Mouse (Mus musculus): ENCODE data around the gene Sec13. TPM values are rescaled to one million over a fixed set of nuclear protein-coding genes. Genes with fewer than 3 reads are reported as not detected.

Sec13 gene
- polyA plus RNA-seq, 1 experiment = 37.7 TPM

- Histone ChIP-seq H3K4me1 (peaks cover 25% of the 10 kb centered on the region), H3K9me3 (no peaks in the 10 kb centered on the region), H3K27me3 (replicated peaks) (peaks cover 50% of the 10 kb centered on the region), H3K4me3 (replicated peaks) (no peak overlapping the region), H3K36me3 (replicated peaks; ENCODE audit: low read length) (no peaks in the 10 kb centered on the region)
- TF ChIP-seq FLI1 (IDR thresholded peaks at IDR 0.05; ENCODE audit: low read length) (no peak), GATA1 (IDR thresholded peaks at IDR 0.05; ENCODE audit: borderline replicate concordance, low read length) (no peak)
These were observed 4.6 kb upstream of the Sec13 start for GRCm38 (mm10) chr6:113745117-113745516.

GRCm38 (mm10) chr6:113743111-113743510 is 2.6 kb upstream of the Sec13 start:
- peaks cover 30% of the 10 kb centered on the region for H3K27me3 ChIP-seq (replicated peaks)
- H3K4me3 ChIP-seq (replicated peaks) = no peak overlapping the region
- no peaks in the 10 kb centered on the region for H3K9me3 ChIP-seq
- TF ChIP-seq FLI1 (IDR thresholded peaks at IDR 0.05; ENCODE audit: low read length) (no peak), GATA1 (IDR thresholded peaks at IDR 0.05; ENCODE audit: borderline replicate concordance, low read length) (no peak)
- H3K36me3 ChIP-seq (replicated peaks; ENCODE audit: low read length) = peaks cover 10% of the 10 kb centered on the region
- H3K4me1 ChIP-seq = peaks cover 28% of the 10 kb centered on the region

- TF ChIP-seq FLI1 (IDR thresholded peaks at IDR 0.05; ENCODE audit: low read length) (no peak), GATA1 (IDR thresholded peaks at IDR 0.05; ENCODE audit: borderline replicate concordance, low read length) (no peak)
- peaks cover 36% of the 10 kb centered on the region for H3K4me1 ChIP-seq
- peaks cover 26% of the 10 kb centered on the region for H3K27me3 ChIP-seq (replicated peaks)
These were observed 1.8 kb upstream of the Sec13 start for GRCm38 (mm10) chr6:113742321-113742720.

GRCm38 (mm10) chr6:113741425-113741824 is 882 bp upstream of the Sec13 start:
- H3K4me3 ChIP-seq (replicated peaks) = no peak overlapping the region
- no peaks in the 10 kb centered on the region for H3K9me3 ChIP-seq
- peaks cover 26% of the 10 kb centered on the region for H3K36me3 ChIP-seq (replicated peaks; ENCODE audit: low read length)
- peaks cover 43% of the 10 kb centered on the region for H3K4me1 ChIP-seq
- peaks cover 21% of the 10 kb centered on the region for H3K27me3 ChIP-seq (replicated peaks)
- TF ChIP-seq FLI1 (IDR thresholded peaks at IDR 0.05; ENCODE audit: low read length) (no peak), GATA1 (IDR thresholded peaks at IDR 0.05; ENCODE audit: borderline replicate concordance, low read length) (no peak)

More at GRCm38 (mm10) chr6:113742321-113742720, 1.8 kb upstream of the Sec13 start:
- Histone ChIP-seq H3K36me3 (replicated peaks; ENCODE audit: low read length) (peaks cover 18% of the 10 kb centered on the region), H3K9me3 (no peaks in the 10 kb centered on the region), H3K4me3 (replicated peaks) (no peak overlapping the region)

GRCm38 (mm10) chr6:113737318-113738046 is 3.1 kb downstream of the Sec13 start:
- Histone ChIP-seq H3K4me1 (peaks cover 59% of the 10 kb centered on the region), H3K9me3 (no peaks in the 10 kb centered on the region), H3K36me3 (replicated peaks; ENCODE audit: low read length) (peaks cover 65% of the 10 kb centered on the region), H3K27me3 (replicated peaks) (no peaks in the 10 kb centered on the region), H3K4me3 (replicated peaks) (peak overlapping the region; percentile 38)
- TF ChIP-seq FLI1 (IDR thresholded peaks at IDR 0.05; ENCODE audit: low read length) (no peak), GATA1 (IDR thresholded peaks at IDR 0.05; ENCODE audit: borderline replicate concordance, low read length) (no peak)

- H3K4me3 ChIP-seq (replicated peaks) = no peak overlapping the region
- H3K27me3 ChIP-seq (replicated peaks) = no peaks in the 10 kb centered on the region
- peaks cover 79% of the 10 kb centered on the region for H3K4me1 ChIP-seq
- no peak for TF ChIP-seq GATA1 (IDR thresholded peaks at IDR 0.05; ENCODE audit: borderline replicate concordance, low read length)
- no peak for TF ChIP-seq FLI1 (IDR thresholded peaks at IDR 0.05; ENCODE audit: low read length)
- no peaks in the 10 kb centered on the region for H3K9me3 ChIP-seq
- H3K36me3 ChIP-seq (replicated peaks; ENCODE audit: low read length) = peaks cover 100% of the 10 kb centered on the region
These were observed 9.2 kb downstream of the Sec13 start for GRCm38 (mm10) chr6:113731296-113731695.

GRCm38 (mm10) chr6:113728181-113728580 is 12.4 kb downstream of the Sec13 start:
- H3K27me3 ChIP-seq (replicated peaks) = no peaks in the 10 kb centered on the region
- TF ChIP-seq FLI1 (IDR thresholded peaks at IDR 0.05; ENCODE audit: low read length) (no peak), GATA1 (IDR thresholded peaks at IDR 0.05; ENCODE audit: borderline replicate concordance, low read length) (no peak)
- H3K4me1 ChIP-seq = peaks cover 67% of the 10 kb centered on the region
- peak overlapping the region; percentile 47 for H3K4me3 ChIP-seq (replicated peaks)
- peaks cover 99% of the 10 kb centered on the region for H3K36me3 ChIP-seq (replicated peaks; ENCODE audit: low read length)
- H3K9me3 ChIP-seq = no peaks in the 10 kb centered on the region

- no peak for TF ChIP-seq FLI1 (IDR thresholded peaks at IDR 0.05; ENCODE audit: low read length)
- no peak for TF ChIP-seq GATA1 (IDR thresholded peaks at IDR 0.05; ENCODE audit: borderline replicate concordance, low read length)
- Histone ChIP-seq H3K27me3 (replicated peaks) (no peaks in the 10 kb centered on the region), H3K36me3 (replicated peaks; ENCODE audit: low read length) (peaks cover 98% of the 10 kb centered on the region), H3K4me3 (replicated peaks) (no peak overlapping the region), H3K4me1 (peaks cover 35% of the 10 kb centered on the region), H3K9me3 (no peaks in the 10 kb centered on the region)
These were observed 19.5 kb downstream of the Sec13 start for GRCm38 (mm10) chr6:113721061-113721460.

- Histone ChIP-seq H3K4me1 (peaks cover 45% of the 10 kb centered on the region), H3K27me3 (replicated peaks) (no peaks in the 10 kb centered on the region), H3K4me3 (replicated peaks) (no peak within 1 kb of the TSS), H3K9me3 (no peaks in the 10 kb centered on the region), H3K36me3 (replicated peaks; ENCODE audit: low read length) (peaks cover 98% of the 10 kb centered on the region)
- TF ChIP-seq FLI1 (IDR thresholded peaks at IDR 0.05; ENCODE audit: low read length) (no peak), GATA1 (IDR thresholded peaks at IDR 0.05; ENCODE audit: borderline replicate concordance, low read length) (no peak)
These were observed 20.7 kb downstream of the Sec13 start, which contains the start of gene Ghrl for GRCm38 (mm10) chr6:113719878-113720277. Gene Ghrl (minus strand): TSS chr6:113719880.

GRCm38 (mm10) chr6:113717541-113717940 is 23.0 kb downstream of the Sec13 start:
- peaks cover 60% of the 10 kb centered on the region for H3K4me1 ChIP-seq
- no peaks in the 10 kb centered on the region for H3K9me3 ChIP-seq
- no peak overlapping the region for H3K4me3 ChIP-seq (replicated peaks)
- no peaks in the 10 kb centered on the region for H3K27me3 ChIP-seq (replicated peaks)
- H3K36me3 ChIP-seq (replicated peaks; ENCODE audit: low read length) = peaks cover 98% of the 10 kb centered on the region
- TF ChIP-seq FLI1 (IDR thresholded peaks at IDR 0.05; ENCODE audit: low read length) (no peak), GATA1 (IDR thresholded peaks at IDR 0.05; ENCODE audit: borderline replicate concordance, low read length) (no peak)

Data from megakaryocyte, embryonic 14.5 days (primary cell).